ENCODE assay signal across 9 mouse cellular contexts in the genomic region with DNA sequence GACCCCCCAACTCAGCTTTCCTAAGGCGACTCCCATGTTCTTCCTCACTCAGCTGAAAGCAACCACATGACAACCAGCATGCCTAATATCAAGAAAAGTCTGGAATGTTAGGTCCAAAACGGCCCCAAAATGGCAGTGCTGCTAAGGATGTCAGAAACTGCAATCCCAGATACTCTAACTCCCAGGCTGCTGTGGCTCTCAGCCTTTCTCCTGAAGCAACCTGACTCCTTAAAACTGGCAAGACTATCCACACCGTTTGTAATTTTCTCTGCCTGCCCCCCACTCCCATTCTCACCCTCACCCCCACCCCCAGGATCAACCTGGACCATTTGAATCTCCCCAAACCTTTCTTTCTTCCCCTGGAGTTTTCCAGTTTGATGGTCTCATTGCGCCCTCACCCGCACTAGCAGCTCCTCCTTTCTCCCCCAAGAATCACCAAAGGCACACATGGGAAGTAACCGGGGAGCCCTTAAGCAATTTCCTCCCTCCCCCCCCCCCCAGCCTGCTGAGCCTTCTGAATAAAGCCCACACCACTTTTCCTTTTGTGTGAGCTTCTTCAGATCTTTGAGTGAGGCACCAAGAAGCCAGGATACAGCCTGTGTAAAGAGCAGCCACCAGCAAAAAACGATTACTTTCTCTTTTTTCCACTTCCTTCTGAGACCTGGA.
DNase-seq lines count a peak whose midpoint lies in the region; ATAC-seq and TF ChIP-seq lines count a peak whose summit lies in the region.
"Had no signal": no experiment of that assay in that cellular context is flagged by ENCODE, and none has a peak within 500 bp of the region (broad histone marks: within the 10 kb centered on the region; RNA-seq: fewer than 3 reads in every experiment).

No protein-coding gene starts in this region.

- no peaks in the 10 kb centered on the region for H3K27me3 ChIP-seq in lung, embryonic 14.5 days (ENCODE audit: insufficient read depth, low read length)
- no peaks in the 10 kb centered on the region for H3K27me3 ChIP-seq in embryonic facial prominence, embryonic 12.5 days
- no peaks in the 10 kb centered on the region for H3K27me3 ChIP-seq in hindbrain, embryonic 12.5 days

- TF ChIP-seq CTCF in lung, embryonic 14.5 days (IDR thresholded peaks at IDR 0.05; ENCODE audit: low read depth) = no peak
- no peak for TF ChIP-seq CTCF in gastrocnemius, adult 2 months (IDR thresholded peaks at IDR 0.05)

- H3K27ac ChIP-seq in lung, embryonic 14.5 days (ENCODE audit: low read depth) = peak overlapping the region; percentile 87
- no peak overlapping the region for H3K27ac ChIP-seq in embryonic facial prominence, embryonic 12.5 days
- H3K27ac ChIP-seq in hindbrain, embryonic 12.5 days = no peak overlapping the region
- H3K27ac ChIP-seq in gastrocnemius, adult 2 months = no peak overlapping the region

- H3K9me3 ChIP-seq in lung, embryonic 14.5 days (ENCODE audit: low read depth, low read length) = no peaks in the 10 kb centered on the region
- no peaks in the 10 kb centered on the region for H3K9me3 ChIP-seq in embryonic facial prominence, embryonic 12.5 days
- H3K9me3 ChIP-seq in hindbrain, embryonic 12.5 days (replicated peaks) = peaks cover 4% of the 10 kb centered on the region; the same call in 1 of the 2 replicates

- peaks cover 9% of the 10 kb centered on the region for H3K4me1 ChIP-seq in lung, embryonic 14.5 days (ENCODE audit: insufficient read depth)
- peaks cover 6% of the 10 kb centered on the region; the same call in 1 of the 2 replicates for H3K4me1 ChIP-seq in embryonic facial prominence, embryonic 12.5 days
- peaks cover 14% of the 10 kb centered on the region for H3K4me1 ChIP-seq in hindbrain, embryonic 12.5 days

- H3K4me3 ChIP-seq in lung, embryonic 14.5 days (ENCODE audit: low read depth, low read length) = no peak overlapping the region
- no peak overlapping the region for H3K4me3 ChIP-seq in embryonic facial prominence, embryonic 12.5 days
- H3K4me3 ChIP-seq in hindbrain, embryonic 12.5 days = peak overlapping the region; percentile 5; the same call in 1 of the 2 replicates
- no peak overlapping the region for H3K4me3 ChIP-seq in gastrocnemius, adult 2 months

- H3K36me3 ChIP-seq in lung, embryonic 14.5 days (ENCODE audit: insufficient read depth) = no peaks in the 10 kb centered on the region
- no peaks in the 10 kb centered on the region for H3K36me3 ChIP-seq in embryonic facial prominence, embryonic 12.5 days
- H3K36me3 ChIP-seq in hindbrain, embryonic 12.5 days = no peaks in the 10 kb centered on the region

- 26% methylated on average over 7 of the region's 7 CpGs for WGBS in lung, embryonic 14.5 days
- 12% methylated on average over 7 of the region's 7 CpGs for WGBS in embryonic facial prominence, embryonic 12.5 days
- WGBS in hindbrain, embryonic 12.5 days = 14% methylated on average over 7 of the region's 7 CpGs

- no peak overlapping the region for H3K9ac ChIP-seq in lung, embryonic 14.5 days
- H3K9ac ChIP-seq in embryonic facial prominence, embryonic 12.5 days = no peak overlapping the region
- no peak overlapping the region for H3K9ac ChIP-seq in hindbrain, embryonic 12.5 days

- ATAC-seq in lung, embryonic 14.5 days (ENCODE audit: insufficient read depth) = 0 out of 2 replicates have a peak, but pooled peaks have one; percentile 13
- ATAC-seq in embryonic facial prominence, embryonic 12.5 days (ENCODE audit: insufficient number of reproducible peaks, insufficient read depth, low FRiP score, low TSS enrichment) = no peak
- ATAC-seq in hindbrain, embryonic 12.5 days (ENCODE audit: low FRiP score) = no peak; the same call in 1 of the 2 replicates

- peak overlapping the region; percentile 21 for H3K4me2 ChIP-seq in lung, embryonic 14.5 days
- peak overlapping the region; percentile 37 for H3K4me2 ChIP-seq in embryonic facial prominence, embryonic 12.5 days (replicated peaks)
- H3K4me2 ChIP-seq in hindbrain, embryonic 12.5 days (replicated peaks) = peak overlapping the region; percentile 39

- intact Hi-C loops in gastrocnemius, adult 2 months (cut with DNase I) = no loop called here

- peak; percentile 35 for DNase-seq in lung, embryonic 14.5 days
- DNase-seq in lung, postnatal 14 days = no peak
- peak; percentile 19 for DNase-seq in neural tube, embryonic 10.5 days (ENCODE audit: extremely low spot score, low spot score)
- no peak for DNase-seq in layer of hippocampus, adult 11-12 months (ENCODE audit: low spot score)
- DNase-seq in adrenal gland, postnatal 4 days (ENCODE audit: low spot score in 2 of 2) = no peak
- no peak for DNase-seq in gastrocnemius, adult 2 months
- DNase-seq: thymus, postnatal 36 days had no signal

Comparison
In these comparisons a context has a peak if more than half of its experiments do, and no peak if none do; other contexts are left out.
1. DNase-seq: peak in lung, embryonic 14.5 days (single experiment) and neural tube, embryonic 10.5 days (single experiment); none in lung, postnatal 14 days (single experiment), layer of hippocampus, adult 11-12 months (single experiment), adrenal gland, postnatal 4 days (0 of 2) and gastrocnemius, adult 2 months (single experiment).
2. Peak in every context shown above with its lines, with median percentiles within 50 percentile points of each other: H3K4me2 ChIP-seq.